Mouse (Mus musculus): Measurements from ENCODE around the gene Prkn.

DNA sequence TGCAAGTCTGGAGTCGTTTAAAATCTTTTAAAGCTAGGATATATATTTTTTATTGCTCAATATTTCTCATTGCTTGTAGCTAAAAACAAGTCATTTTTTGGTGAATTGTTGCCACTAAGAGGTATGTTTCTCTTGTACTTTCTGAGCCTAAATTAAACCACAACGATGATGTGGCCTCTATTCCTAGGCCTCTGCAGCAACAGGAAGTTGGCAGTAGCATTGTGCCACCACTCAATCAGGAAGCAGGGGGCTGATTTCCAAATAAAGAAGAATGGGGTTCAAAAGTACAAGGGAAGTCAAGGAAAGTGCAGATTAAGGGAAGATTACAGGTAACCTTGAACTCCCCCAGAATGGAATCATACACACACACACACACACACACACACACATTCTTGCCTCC, 642.8 kb downstream of the Prkn start:
- no peak for TF ChIP-seq TAL1 (IDR thresholded peaks at IDR 0.05; ENCODE audit: low read length)
- no peak for TF ChIP-seq CTCF (IDR thresholded peaks at IDR 0.05 in 2 of 3, conservative IDR thresholded peaks at IDR 0.05 in 1 of 3; ENCODE audit: control insufficient read depth in 1 of 3, insufficient read depth in 1 of 3, low read depth in 2 of 3, low read length in 3 of 3, poor library complexity in 1 of 3, severe bottlenecking in 1 of 3)
- no peak for TF ChIP-seq HCFC1 (IDR thresholded peaks at IDR 0.05; ENCODE audit: low read depth, low read length)

All from MEL (cell line).